Mouse (Mus musculus): ENCODE data around the gene Olfr1209.

The Olfr1209 gene

GRCm38 (mm10) chr2:88915057-88915456 is at the start of gene Olfr1209:
Gene Olfr1209 (minus strand): TSS chr2:88915157.
- DNase-seq: no peak

GRCm38 (mm10) chr2:88953669-88954068 is 38.7 kb upstream of the Olfr1209 start, which contains the start of gene Olfr1212:
Gene Olfr1212 (plus strand): TSS chr2:88953969.
- DNase-seq: no peak

GRCm38 (mm10) chr2:88938011-88938410 is 23.1 kb upstream of the Olfr1209 start, which contains the start of gene Olfr1211:
Gene Olfr1211 (minus strand): TSS chr2:88938111.
- no peak for DNase-seq

GRCm38 (mm10) chr2:88902211-88902610 is 12.7 kb downstream of the Olfr1209 start, which contains the start of gene Olfr1208:
Gene Olfr1208 (minus strand): TSS chr2:88902311.
- DNase-seq: no peak

- DNase-seq: no peak
These were observed 52.0 kb downstream of the Olfr1209 start, which contains the start of gene Olfr1206 for GRCm38 (mm10) chr2:88862931-88863330. Gene Olfr1206 (plus strand): TSS chr2:88863231.
